Mouse (Mus musculus) neural tube, embryonic 15.5 days (tissue): Measurements from ENCODE around the gene Ccm2. TPM values are rescaled to one million over a fixed set of nuclear protein-coding genes. Genes with fewer than 3 reads are reported as not detected.
"Not testable (repeated sequence)": the region's sequence is repeated elsewhere in the genome, so short reads cannot be mapped to it uniquely, and the experiment has no call there.

Experiments
- ATAC-seq: fragments of 200-750 bp; cut with Nextera tagmentation; 2 replicates; pipeline ENCODE4 v1.8.0; 2017; ENCODE audit warnings: mild to moderate bottlenecking, moderate TSS enrichment, moderate library complexity; ENCODE audit not compliant: low FRiP score
- H3K27ac ChIP-seq: fragments of 300-500 bp; sonication (generic); replicated peaks from 2 replicates; pipeline ENCODE4 v1.5.1; 2015; ENCODE audit warnings: mild to moderate bottlenecking, inconsistent platforms
- H3K27me3 ChIP-seq: fragments of 300-500 bp; sonication (generic); replicated peaks from 2 replicates; pipeline ENCODE4 v1.6.1; 2015; ENCODE audit warnings: inconsistent platforms
- H3K36me3 ChIP-seq: fragments of 300-500 bp; sonication (generic); 2 replicates; pipeline ENCODE4 v1.6.1; 2015; ENCODE audit warnings: inconsistent platforms
- H3K4me1 ChIP-seq: fragments of 300-500 bp; sonication (generic); 2 replicates; pipeline ENCODE4 v1.6.1; 2015; ENCODE audit warnings: inconsistent platforms
- H3K4me2 ChIP-seq: fragments of 300-500 bp; sonication (generic); 2 replicates; pipeline ENCODE4 v1.6.1; 2015; ENCODE audit warnings: inconsistent platforms, mild to moderate bottlenecking, moderate library complexity
- H3K4me3 ChIP-seq: fragments of 300-500 bp; sonication (generic); replicated peaks from 2 replicates; pipeline ENCODE4 v1.5.1; 2015; ENCODE audit warnings: mild to moderate bottlenecking, inconsistent platforms
- H3K9ac ChIP-seq: fragments of 300-500 bp; sonication (generic); replicated peaks from 2 replicates; pipeline ENCODE4 v1.6.1; 2015; ENCODE audit warnings: mild to moderate bottlenecking, inconsistent platforms
- H3K9me3 ChIP-seq: fragments of 300-500 bp; sonication (generic); replicated peaks from 2 replicates; pipeline ENCODE4 v1.6.1; 2016; ENCODE audit warnings: inconsistent platforms
- WGBS: fragments of 180-500 bp; shearing (Covaris S2); methylation state at CpG from one replicate; pipeline ENCODE4 v1.1.7; 2015; ENCODE audit warnings: mixed read lengths; 5-methylcytosine and 5-hydroxymethylcytosine counted together
- polyA plus RNA-seq: library from polyadenylated mRNA; unstranded; fragments of >200 nt; fragmentation: Nextera tagmentation; extraction: Ambion mirVana; gene quantifications from 2 replicates; pipeline ENCODE4 v1.2.1, GENCODE M21; 2015

Gene Ccm2
- polyA plus RNA-seq, 1 experiment from 2014 or later: 96.2 TPM

DNA sequence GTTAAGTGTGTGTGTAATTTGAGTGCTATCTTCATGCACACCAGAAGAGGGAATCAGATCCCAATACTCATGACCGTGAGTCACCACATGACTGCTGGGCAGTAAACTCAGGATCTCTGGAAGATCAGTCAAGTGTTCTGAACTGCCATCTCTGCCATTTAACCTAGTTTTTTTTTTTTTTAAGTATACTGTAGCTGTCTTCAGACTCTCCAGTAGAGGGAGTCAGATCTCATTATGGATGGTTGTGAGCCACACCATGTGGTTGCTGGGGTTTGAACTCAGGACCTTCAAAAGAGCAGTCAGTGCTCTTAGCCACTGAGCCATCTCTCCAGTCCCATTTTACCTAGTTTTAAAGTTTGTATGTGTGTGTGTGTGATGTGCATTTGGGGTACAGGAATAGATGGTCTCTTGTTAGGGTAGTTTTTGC is 23.0 kb upstream of the Ccm2 start:
- no peak overlapping the region for H3K4me2 ChIP-seq
- H3K36me3 ChIP-seq: peaks cover 27% of the 10 kb centered on the region
- H3K9me3 ChIP-seq: no peaks in the 10 kb centered on the region
- H3K4me3 ChIP-seq: no peak overlapping the region
- peaks cover 19% of the 10 kb centered on the region for H3K4me1 ChIP-seq
- ATAC-seq: no peak
- 57% methylated on average over 1 of the region's 1 CpGs for WGBS
- H3K27me3 ChIP-seq: no peaks in the 10 kb centered on the region
- H3K27ac ChIP-seq: no peak overlapping the region
- no peak overlapping the region for H3K9ac ChIP-seq

DNA sequence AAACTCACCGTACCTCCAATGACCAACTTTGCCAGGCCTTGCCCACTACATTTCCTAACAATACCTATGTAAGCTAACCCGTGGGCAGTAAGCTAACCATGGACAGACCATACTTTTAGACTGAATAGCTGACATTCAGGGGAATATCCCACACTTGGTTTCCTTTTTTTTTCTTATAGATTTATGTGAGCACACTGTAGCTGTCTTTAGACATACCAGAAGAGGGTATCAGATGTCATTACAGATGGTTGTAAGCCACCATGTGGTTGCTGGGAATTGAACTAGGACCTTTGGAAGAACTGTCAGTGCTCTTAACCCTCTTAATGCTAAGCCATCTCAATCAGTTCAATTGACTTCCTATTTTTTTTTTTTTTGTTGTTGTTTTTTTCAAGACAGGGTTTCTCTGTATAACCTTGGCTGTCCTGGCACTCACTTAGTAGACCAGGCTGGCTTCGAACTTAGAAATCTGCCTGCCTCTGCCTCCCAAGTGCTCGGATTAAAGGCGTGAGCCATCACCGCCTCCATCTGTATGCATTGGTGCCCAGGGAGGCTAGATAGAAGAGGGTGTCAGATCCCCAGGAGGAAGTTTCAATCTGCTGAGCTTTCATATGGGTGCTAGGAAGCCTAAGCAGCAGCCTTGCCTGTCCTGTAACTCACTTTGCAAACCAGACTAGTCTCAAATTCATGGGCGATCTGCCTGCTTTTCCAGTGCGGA is 22.4 kb upstream of the Ccm2 start:
- no peak overlapping the region for H3K27ac ChIP-seq
- no peak overlapping the region for H3K9ac ChIP-seq
- 94% methylated on average over 8 of the region's 8 CpGs for WGBS
- H3K9me3 ChIP-seq: no peaks in the 10 kb centered on the region
- no peak for ATAC-seq
- no peaks in the 10 kb centered on the region for H3K27me3 ChIP-seq
- peaks cover 27% of the 10 kb centered on the region for H3K36me3 ChIP-seq
- H3K4me2 ChIP-seq: no peak overlapping the region
- H3K4me1 ChIP-seq: peaks cover 25% of the 10 kb centered on the region
- H3K4me3 ChIP-seq: no peak overlapping the region

DNA sequence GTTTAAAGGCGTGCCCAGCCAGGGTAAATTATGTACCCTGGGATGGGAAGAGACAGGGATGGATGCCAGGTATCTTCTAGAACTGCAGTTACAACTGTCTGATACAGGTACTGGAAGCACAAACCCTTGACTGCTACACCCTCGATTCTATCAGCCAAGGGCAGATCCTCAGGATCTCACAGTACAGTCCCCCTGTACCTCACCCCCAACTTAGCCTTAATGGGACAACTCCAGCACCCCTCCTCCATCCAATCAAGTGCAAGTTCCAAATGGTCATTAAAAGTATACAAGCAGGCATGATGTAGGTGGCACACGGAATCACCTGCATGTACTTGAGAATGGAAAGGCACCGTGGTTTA is 21.8 kb upstream of the Ccm2 start:
- no peak overlapping the region for H3K9ac ChIP-seq
- ATAC-seq: no peak
- peaks cover 25% of the 10 kb centered on the region for H3K4me1 ChIP-seq
- 90% methylated on average over 4 of the region's 4 CpGs for WGBS
- no peak overlapping the region for H3K4me2 ChIP-seq
- H3K36me3 ChIP-seq: peaks cover 27% of the 10 kb centered on the region
- H3K4me3 ChIP-seq: no peak overlapping the region
- no peaks in the 10 kb centered on the region for H3K9me3 ChIP-seq
- no peaks in the 10 kb centered on the region for H3K27me3 ChIP-seq
- H3K27ac ChIP-seq: no peak overlapping the region

DNA sequence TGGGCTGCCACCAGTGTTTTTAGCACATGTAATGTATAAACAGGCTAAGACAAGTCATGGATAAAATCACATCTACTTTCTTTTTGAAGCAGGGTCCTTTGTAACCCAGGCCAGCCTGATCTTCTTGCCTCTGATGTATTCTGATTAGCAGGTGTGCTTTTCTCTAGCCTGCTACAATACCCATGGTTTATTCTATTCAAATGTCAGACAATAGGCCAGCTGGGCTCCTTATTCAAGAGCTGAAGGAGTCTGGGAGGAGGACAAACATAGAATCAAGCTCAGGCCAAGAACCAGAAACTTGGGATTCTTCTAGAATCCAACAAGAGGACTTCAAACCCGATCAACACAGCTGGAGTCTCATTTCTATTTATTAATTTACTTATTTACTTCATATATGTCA is 21.4 kb upstream of the Ccm2 start:
- no peak overlapping the region for H3K4me3 ChIP-seq
- no peaks in the 10 kb centered on the region for H3K9me3 ChIP-seq
- H3K9ac ChIP-seq: no peak overlapping the region
- no peak overlapping the region for H3K4me2 ChIP-seq
- H3K27ac ChIP-seq: no peak overlapping the region
- peaks cover 25% of the 10 kb centered on the region for H3K4me1 ChIP-seq
- WGBS: 70% methylated on average over 1 of the region's 1 CpGs
- H3K27me3 ChIP-seq: no peaks in the 10 kb centered on the region
- peaks cover 27% of the 10 kb centered on the region for H3K36me3 ChIP-seq
- no peak for ATAC-seq

DNA sequence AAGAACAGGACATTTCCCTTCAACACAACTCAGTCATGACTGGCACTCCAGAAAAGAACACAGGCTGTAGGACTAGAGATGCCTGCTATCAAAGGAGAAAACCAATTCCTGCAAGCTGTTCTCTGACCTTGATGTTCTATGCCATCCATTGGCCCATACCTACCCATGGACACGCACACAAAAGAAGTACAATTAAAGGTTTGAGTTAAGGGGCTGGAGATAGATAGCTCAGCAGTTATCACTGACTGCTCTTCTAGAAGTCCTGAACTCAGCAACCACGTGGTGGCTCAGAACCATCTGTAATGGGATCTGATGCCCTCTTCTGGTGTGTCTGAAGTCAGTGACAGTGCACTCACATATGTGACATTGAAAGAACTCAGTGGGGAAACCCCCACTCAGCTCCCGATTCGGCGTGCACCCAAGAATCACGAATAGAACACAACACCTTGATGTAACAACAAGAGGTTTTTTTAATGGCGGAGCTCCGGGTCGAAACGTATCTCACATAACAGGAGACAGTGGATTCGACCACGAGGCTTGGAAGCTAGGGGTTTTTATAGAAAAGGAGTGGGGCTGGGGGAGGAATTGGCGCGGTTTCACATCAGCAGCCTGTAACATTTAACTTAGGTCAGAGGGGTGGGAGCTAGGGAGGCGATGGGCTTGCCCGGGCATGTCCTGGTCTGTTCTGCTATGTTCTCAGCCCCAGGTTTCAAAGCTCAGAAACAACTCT is 20.0 kb upstream of the Ccm2 start:
- not testable (repeated sequence) for H3K27me3 ChIP-seq, H3K9ac ChIP-seq, ATAC-seq, H3K27ac ChIP-seq, H3K9me3 ChIP-seq
- H3K36me3 ChIP-seq: peaks cover 27% of the 10 kb centered on the region
- WGBS: 81% methylated on average over 12 of the region's 16 CpGs
- H3K4me1 ChIP-seq: peaks cover 25% of the 10 kb centered on the region
- H3K4me3 ChIP-seq: peak overlapping the region; percentile 66; the same call in 1 of the 2 replicates
- peak overlapping the region; percentile 91 for H3K4me2 ChIP-seq

DNA sequence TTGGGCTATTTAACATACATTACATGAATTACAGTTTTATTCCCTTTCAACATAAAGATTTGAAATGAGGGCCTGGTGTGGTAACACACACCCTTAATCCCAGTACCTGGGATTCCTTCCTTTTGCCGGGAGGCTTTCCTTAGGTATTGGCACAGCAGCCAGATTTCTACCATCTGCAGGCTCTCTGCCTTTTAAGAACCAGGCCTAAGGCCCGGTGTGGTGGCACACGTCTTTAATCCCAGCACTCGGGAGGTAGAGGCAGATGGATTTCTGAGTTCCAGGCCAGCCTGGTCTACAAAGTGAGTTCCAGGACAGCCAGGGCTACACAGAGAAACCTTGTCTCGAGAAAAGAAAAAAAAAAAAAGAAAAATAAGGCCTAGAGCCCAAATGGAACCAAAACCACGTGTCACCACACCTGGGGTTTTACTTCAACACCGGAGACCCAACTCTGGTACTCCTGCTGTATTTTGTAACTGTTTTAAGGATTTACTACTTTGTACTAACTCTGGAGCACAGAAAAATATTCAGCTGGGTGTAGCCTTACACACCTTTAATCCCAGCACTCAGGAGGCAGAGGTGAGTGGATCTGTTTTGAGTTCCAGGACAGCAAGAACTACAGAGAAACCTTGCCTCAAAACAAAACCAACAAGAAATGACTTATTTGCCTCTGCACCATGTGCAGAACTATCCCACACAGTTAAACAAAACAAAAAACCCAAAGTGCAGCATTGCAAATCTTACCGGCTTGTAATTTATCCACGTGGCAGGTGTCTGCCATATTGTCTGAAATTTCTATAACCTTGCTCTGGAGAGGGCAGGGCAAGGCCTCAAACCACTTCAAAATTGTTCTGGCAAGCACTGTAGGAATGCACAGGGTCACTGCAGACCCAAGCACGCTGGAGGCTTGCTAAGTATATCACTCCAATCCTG is 19.2 kb upstream of the Ccm2 start:
- Histone ChIP-seq H3K4me1 (peaks cover 25% of the 10 kb centered on the region), H3K27ac (peak overlapping the region; percentile 81), H3K36me3 (peaks cover 27% of the 10 kb centered on the region), H3K27me3 (no peaks in the 10 kb centered on the region), H3K9me3 (no peaks in the 10 kb centered on the region), H3K9ac (peak overlapping the region; percentile 71), H3K4me3 (peak overlapping the region; percentile 66), H3K4me2 (peak overlapping the region; percentile 91)
- WGBS: 20% methylated on average over 10 of the region's 10 CpGs
- peak; percentile 45 for ATAC-seq

DNA sequence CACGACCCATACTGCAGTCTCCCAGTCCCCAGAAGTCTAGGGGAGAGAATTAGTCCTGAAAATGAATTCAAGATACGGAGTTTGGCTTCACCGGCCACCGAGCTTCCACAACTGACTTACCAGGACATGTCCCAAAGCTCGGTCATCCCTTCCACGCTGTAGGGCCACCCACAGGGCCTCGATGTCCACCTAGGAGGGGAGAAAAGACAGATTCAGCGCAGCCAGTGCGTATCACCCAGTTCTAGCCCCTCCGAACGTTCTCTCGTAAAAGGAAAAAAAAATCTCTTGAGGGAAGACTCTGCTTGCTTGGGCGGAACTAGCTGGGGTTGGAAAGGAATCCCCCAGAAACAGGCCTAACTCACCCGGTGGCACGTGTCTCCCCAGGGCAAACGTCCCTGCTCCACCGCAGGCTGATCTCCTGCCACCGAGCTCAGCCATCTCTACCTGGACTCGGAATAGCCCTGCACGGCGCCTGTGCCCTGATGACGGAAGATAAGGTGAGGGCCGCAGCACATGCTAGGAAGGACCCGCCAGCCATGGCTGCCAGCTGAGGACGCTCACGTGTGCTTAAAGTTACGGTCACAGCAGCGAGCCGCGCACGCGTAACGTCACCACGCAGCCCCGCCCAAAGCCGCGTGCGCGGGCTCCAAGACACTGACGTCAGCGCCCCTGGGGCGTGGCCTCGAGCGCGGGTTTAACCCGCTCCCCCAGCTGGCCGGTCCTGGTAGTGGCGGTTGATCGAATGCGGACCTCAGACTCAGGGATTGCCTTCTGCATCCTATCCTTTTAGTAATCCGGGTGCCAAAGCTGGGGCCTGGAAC is 18.3 kb upstream of the Ccm2 start:
- WGBS: under 1% methylated on average over 51 of the region's 51 CpGs
- peak overlapping the region; percentile 66 for H3K4me3 ChIP-seq

DNA sequence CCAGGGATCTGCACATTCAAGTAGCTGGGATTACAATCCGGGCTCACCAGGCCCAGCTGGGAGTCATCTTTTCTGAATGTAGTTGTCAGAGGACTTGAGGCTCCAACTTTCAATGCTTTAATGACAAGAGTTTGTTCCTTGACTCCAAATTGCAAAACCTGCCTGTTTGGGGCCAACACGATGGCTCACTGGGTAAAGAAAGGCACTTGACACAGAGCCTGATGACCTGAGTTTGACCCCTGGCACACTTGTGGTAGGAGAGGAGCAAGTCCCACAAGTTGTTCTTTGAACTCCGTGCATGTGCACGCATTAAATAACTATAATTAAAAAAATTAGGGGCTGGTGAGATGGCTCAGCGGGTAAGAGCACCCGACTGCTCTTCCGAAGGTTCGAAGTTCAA is 16.7 kb upstream of the Ccm2 start:
- no peak for ATAC-seq
- WGBS: 88% methylated on average over 8 of the region's 8 CpGs
- Histone ChIP-seq H3K36me3 (peaks cover 17% of the 10 kb centered on the region), H3K9ac (no peak overlapping the region), H3K27ac (no peak overlapping the region), H3K4me3 (no peak overlapping the region), H3K4me1 (peaks cover 25% of the 10 kb centered on the region), H3K27me3 (no peaks in the 10 kb centered on the region), H3K9me3 (no peaks in the 10 kb centered on the region), H3K4me2 (no peak overlapping the region)

More for the DNA sequence above, 18.3 kb upstream of the Ccm2 start:
- Histone ChIP-seq H3K27ac (peak overlapping the region; percentile 81), H3K9ac (peak overlapping the region; percentile 71), H3K9me3 (no peaks in the 10 kb centered on the region), H3K4me2 (peak overlapping the region; percentile 91), H3K4me1 (peaks cover 25% of the 10 kb centered on the region), H3K27me3 (no peaks in the 10 kb centered on the region), H3K36me3 (peaks cover 27% of the 10 kb centered on the region)
- ATAC-seq: peak; percentile 97

DNA sequence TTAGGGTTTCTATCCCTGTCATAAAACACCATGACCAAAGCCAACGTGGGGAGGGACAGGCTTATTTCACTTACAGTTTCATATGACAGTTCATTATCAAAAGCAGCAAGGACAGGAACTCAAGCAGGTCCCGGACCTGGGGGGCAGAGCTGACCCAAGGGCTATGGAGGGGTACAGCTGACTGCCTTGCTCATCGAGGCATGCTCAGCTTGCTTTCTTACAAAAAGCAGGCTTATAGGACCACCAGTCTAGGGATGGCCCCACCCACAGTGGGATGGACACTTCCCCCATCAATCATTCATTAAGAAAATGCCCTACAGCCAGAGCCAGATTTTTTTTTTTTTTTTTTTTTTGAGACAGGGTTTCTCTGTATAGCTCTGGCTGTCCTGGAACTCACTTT is 15.9 kb upstream of the Ccm2 start:
- H3K27me3 ChIP-seq: no peaks in the 10 kb centered on the region
- H3K36me3 ChIP-seq: peaks cover 9% of the 10 kb centered on the region
- no peak for ATAC-seq
- H3K9ac ChIP-seq: no peak overlapping the region
- no peak overlapping the region for H3K27ac ChIP-seq
- no peak overlapping the region for H3K4me2 ChIP-seq
- peaks cover 25% of the 10 kb centered on the region for H3K4me1 ChIP-seq
- H3K9me3 ChIP-seq: no peaks in the 10 kb centered on the region
- WGBS: 93% methylated on average over 3 of the region's 3 CpGs
- H3K4me3 ChIP-seq: no peak overlapping the region

DNA sequence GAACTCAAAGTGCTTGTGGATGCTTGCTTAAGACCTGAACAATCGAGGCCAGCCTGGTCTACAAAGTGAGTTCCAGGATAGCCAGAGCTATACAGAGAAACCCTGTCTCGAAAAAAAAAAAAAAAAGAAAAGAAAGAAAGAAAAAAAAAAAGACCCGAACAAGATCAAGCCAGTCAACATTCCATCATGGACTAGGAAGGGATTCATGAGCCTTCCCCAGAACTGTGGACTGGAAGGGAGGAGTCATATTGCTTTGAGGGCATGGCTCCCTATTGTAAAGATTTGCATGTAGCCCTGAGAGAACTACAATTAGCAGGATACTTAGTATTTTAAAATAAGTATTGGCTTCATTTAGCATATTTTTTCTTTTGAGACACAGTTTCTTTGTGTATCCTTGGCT is 2.0 kb upstream of the Ccm2 start:
- Histone ChIP-seq H3K4me2 (no peak overlapping the region), H3K27me3 (no peaks in the 10 kb centered on the region), H3K9ac (no peak overlapping the region), H3K27ac (no peak overlapping the region), H3K4me3 (no peak overlapping the region), H3K9me3 (no peaks in the 10 kb centered on the region), H3K36me3 (no peaks in the 10 kb centered on the region), H3K4me1 (peaks cover 21% of the 10 kb centered on the region)
- ATAC-seq: no peak
- WGBS: 78% methylated on average over 3 of the region's 3 CpGs
